Mouse (Mus musculus): ENCODE measurements around the gene Scd3.
"Not testable (repeated sequence)": the region's sequence is repeated elsewhere in the genome, so short reads cannot be mapped to it uniquely, and the experiment has no call there.

Scd3 gene

DNA sequence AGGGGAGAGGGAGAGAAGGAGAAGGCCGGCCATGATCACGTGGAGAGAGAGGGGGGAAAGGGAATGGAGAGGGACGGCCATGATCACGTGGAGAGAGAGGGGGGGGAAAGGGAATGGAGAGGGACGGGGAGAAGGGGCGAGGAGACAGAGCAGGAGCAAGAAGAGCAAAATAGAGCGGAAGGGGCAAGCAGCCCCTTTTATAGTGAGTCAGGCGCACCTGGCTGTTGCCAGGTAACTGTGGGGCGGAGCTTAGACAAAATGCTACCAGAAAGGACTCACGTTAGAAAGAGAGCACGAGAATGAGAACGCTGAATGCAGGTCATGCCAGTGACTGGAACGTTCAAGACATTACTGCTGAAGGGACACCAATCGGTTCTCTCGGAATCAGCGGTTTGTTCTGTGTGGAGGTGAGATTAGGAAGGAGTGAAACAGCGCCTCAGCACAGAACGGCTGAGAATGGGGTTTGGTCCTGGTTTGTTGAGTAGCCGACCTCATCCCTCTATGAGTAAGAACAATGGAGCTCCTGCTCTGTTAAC, 34.5 kb downstream of the Scd3 start:
- peak in 1 of 2 experiments; percentile 8 for DNase-seq (ENCODE audit: low spot score in 2 of 2)

DNA sequence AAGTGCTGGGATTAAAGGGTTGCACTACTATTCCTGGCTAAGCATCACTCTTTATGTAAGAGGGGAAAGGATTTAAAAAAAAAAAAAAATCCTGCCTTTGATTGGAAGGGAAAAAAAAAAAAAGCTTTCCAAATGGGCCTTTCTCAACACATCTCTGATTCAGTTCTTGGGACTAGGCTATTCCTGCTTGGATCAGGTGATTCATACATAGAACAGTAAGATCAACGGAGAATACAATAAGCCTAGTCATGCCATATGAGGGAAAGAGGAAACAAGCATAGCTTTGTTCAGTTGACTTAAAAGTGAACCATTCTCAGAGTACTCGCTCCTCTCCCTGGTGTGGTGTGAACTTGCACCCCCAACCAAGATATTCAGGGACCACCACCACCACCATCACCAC, 35.8 kb downstream of the Scd3 start:
- DNase-seq (ENCODE audit: low spot score in 2 of 2): no peak

DNA sequence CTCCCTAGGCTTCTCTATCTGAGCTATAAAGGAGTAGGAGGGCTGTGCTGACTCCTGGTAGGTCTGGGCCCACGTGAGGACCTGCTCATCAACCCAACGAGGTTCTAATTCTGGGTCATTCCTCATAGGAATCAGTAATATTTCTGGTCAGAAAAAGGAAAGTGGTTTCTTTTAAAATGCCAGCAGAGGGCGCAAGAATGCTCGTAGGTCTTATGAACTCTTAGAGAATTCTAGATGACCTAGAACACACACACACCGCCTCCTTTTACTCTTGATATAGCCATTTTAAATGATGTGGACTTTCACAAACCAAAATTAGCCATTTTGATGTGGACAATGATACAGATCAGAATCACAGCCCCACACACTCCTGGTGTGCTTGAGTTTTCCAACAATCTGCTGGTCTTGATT, 42.7 kb downstream of the Scd3 start:
- DNase-seq (ENCODE audit: low spot score in 2 of 2): no peak

DNA sequence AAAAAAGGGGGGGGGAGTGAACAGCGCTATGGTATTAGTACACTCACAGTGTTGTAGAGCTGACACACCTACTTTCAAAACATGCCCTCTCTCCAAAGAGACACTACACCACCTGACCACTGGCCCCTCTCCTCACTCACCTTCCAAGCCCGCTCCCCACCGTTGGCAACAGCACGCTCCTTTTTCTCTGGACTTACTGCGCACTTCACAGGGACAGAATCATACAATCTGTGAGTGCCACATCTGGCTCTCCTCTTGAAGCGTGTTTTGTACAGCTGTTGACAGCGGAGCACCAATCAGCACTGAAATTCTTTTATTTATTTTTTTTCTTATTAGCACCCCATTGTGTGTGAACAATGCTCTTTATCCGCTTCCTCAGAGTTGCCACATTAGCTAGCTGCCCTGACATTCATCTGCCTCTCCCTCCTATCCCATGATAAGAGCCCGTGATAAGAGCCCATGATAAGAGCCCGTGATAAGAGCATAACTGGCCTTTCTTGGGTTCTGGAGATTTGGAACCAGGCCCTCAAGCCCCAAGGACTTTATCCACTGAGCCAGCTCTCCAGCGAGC, 43.4 kb downstream of the Scd3 start:
- DNase-seq (ENCODE audit: low spot score in 2 of 2): no peak

DNA sequence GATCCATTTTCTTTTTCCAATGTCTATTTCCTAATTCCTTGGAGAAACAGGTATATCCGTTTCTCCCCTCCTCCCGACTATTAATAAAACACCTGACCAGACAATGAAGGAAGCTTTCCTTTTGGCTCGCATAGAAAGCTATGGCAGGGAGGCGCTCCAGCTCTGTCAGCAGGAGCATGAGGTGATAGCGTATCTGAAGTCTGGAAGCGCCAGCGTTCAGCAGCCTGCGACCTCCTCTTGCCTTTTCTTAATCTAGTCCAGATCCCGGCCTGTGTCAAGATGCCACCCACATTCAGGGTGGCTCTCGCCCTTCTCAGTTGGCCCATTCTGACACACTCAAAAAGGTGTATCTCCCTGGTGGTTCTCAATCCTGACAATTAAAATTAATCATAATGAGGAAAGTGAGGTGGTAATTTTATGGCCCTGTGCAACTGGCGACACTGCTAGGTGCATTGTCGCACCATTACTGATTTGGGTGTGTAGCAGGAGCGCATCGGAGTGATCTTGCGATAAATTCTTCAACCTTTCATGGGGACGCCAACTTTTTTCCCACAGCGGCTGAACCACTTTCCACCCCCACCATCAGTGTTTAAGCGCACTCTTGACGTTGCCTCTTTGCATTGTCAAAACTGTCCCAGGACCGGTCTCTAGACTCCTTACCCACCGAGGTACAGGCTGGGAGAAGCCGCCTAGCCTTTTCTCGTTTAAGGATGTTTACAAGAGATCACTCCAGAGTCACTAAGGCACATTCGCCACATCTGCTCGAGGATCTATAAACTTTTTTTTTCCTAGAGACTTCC, 44.4 kb downstream of the Scd3 start:
- DNase-seq (ENCODE audit: low spot score in 2 of 2): peak in 1 of 2 experiments; percentile 43

DNA sequence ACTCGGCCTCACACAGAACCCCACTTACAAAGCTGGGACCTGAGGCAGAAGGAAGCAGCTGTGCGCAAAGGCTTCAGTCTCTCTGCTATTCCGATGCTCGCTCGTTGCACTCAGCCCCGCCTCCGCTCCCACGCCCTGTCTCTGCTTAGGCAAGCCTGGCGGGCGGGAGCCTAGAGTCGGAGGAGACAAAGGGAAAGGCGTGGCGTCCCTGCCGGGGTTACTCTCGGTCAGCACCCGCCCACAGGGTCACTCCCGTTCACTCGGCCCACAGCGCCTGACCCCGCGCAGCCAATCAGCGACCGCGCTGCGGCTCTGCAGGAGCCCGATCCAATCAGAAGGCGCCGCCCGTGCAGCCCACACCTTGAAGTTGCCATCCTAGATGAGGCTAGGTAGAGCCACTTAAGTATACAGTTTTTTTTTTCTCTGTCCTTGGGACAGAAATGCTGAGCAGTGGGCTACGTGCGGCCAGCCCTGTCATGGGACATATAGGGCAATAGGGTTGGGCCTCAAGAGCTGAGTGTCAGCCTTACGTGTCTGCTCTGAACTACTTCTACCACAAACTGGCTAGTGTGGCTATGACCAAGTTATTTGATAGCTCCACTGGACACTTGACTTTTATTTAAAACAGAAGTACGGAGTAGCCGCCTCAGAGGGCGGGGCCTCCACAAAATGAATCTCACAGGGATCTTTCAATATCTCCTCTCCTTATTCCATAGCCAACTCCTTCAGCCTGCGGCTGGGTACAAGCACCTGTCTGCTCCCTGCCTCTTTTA, 45.2 kb downstream of the Scd3 start:
- peak; percentile 84 to 97 for DNase-seq (ENCODE audit: low spot score in 2 of 2)

DNA sequence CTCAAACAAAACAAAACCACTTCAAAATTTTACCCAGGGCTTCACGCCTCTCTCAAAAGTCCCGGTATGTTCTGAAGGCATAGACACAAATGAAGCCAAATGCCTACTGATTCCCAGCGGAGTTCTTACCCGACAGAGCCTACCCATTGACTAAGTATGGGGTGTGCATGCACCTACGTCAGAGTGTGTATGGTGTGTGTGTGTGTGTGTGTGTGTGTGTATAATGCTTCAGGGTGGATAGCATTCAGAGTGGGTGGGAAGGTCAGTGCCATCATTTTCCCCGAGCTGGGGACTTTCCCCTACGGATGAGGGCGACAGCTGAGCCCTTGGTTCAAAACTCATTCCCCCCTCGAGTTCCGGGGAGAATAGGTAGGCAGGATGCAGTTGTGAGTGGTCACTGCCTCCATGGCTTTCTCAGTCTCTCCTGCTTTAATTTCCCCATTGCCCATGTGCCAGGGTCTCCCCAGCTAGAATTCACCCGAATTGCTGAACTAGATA, 45.8 kb downstream of the Scd3 start:
- no peak for DNase-seq (ENCODE audit: low spot score in 2 of 2)

DNA sequence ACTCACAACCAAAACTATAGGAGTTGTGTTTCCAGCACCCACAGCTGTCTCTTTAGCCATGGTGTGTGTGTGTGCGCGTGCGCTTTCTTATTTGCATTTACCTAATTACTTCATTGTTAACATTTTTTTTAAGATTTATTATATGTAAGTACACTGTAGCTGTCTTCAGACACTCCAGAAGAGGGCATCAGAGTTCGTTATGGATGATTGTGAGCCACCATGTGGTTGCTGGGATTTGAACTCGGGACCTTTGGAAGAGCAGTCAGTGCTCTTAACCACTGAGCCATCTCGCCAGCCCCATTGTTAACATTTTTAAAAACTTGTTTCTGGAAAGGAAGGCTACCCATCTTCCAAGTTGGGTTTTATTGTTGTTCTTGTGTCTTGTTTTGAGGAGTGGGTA, 48.1 kb downstream of the Scd3 start:
- DNase-seq (ENCODE audit: low spot score in 2 of 2): not testable (repeated sequence)

DNA sequence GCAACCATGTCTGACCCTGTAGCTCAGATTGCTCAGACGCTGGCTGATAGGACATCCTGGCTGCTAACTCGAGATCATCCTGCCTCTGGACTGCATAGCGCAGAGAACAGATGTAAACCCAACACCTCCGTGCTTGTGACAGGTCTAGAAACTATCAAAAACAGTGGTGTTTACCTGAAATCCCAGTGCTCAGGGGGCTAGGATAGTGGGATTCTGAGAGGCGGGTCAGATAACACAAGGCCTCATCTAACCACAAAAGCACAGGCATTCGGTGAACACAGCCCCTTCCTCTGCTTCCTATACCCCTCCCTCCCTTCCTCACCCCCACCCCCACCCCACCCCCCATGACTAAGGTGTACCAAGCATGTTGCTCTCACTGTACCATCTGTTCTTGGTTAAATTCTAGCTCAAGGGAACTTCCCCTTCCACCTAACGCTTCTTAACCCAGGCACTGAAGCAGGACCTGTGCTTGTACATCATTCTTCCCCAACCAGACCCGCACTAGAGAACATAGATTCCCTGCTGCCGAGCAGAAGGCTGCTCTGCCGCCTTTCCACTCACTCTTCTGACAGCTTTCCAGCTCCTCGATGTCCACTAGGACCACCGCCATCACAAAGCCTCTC, 49.0 kb downstream of the Scd3 start:
- DNase-seq (ENCODE audit: low spot score in 2 of 2): no peak

DNA sequence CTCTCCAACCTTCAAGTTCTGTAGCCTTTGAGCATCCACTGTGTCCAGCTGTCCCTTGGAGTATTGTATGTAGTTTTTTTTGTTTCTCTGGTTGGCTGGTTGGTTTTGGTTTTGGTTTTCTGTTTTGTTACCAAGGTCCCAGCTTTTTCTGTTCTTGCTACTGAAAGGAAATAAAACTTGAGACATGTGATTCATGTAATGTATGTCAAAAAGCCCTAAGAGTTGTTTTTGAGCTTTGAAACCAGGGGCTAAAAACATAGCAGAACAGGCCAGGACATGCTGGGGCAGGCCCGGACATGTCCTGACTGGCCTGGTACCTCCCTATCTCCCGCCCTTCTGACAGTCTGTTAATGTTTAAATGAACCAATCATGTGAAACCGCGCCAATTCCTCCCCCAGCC, 51.0 kb downstream of the Scd3 start:
- DNase-seq (ENCODE audit: low spot score in 2 of 2): not testable (repeated sequence)

DNA sequence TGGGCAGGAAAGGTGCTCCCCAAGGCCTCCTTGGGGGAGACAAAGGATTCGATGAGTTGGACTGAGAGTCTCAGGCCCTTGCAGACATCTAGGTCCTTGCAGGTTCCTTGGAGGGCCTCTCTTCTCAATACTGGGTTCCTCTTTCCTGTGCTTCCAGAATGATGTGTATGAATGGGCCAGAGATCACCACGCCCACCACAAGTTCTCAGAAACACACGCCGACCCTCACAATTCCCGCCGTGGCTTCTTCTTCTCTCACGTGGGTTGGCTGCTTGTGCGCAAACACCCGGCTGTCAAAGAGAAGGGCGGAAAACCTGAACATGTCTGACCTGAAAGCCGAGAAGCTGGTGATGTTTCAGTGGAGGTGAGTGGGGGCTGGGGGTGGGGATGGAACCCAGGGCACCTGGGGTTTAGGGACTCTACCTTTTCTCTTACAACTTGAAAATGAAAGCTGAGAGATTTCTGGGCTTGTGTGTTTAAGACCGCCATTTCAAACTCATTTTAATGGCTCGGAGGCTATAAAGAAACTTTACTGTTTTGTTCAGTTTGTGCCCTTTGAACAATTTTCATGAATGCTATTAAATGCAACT, 54.4 kb downstream of the Scd3 start:
- no peak for DNase-seq (ENCODE audit: low spot score in 2 of 2)

DNA sequence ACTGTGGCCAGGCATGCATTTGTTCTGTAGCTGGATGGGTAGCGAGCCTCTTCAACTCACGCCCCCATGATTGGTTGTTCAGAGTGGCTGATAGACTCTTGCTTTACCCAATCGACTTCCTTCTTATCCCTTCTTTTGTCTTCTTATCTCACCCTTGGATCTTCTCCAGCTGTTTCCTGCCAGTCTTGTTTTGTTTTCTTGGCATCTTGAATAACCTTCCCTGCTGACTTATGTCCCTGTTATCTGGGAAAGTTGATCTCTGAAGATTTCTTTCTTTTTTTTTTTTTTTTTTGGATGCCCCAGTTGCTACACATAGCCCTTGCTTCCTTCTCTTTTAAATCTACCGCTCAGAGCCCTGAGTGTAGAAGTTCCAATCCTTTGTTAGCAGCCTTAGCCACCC, 56.4 kb downstream of the Scd3 start:
- no peak for DNase-seq (ENCODE audit: low spot score in 2 of 2)

DNA sequence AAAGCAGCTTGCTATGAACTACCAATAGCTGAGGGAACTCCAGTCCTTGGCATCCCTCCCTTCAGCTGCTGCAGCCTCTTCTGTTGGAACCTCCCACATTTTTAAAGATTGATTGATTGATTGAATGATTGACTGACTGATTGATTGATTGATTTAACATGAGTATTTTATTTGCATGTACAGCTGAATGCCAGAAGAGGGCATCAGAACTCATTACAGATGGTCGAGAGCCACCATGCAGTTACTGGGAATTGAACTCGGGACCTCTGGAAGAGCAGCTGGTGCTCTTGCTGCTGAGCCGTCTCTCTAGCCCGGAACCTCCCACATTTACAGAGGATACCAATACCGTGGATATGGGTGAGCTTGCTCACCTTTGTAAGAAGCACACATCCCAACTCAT, 57.4 kb downstream of the Scd3 start:
- DNase-seq (ENCODE audit: low spot score in 2 of 2): no peak

DNA sequence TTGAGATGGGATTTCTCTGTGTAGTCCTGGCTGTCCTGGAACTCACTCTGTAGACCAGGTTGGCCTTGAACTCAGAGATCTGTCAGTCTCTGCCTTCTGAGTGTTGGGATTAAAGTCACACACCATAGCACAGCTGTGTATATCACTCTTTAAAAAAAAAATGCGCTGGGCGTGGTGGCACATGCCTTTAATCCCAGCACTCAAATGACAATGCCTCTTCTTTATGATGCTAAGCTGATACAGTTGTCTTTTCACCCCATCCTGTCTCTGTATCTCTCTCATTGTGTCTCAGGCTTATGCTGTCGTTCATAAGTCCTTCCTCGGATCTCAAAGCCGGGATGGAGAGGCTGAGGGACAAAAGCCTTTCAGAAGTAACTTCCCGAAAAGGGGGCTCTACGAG, 58.7 kb downstream of the Scd3 start:
- DNase-seq (ENCODE audit: low spot score in 2 of 2): no peak

DNA sequence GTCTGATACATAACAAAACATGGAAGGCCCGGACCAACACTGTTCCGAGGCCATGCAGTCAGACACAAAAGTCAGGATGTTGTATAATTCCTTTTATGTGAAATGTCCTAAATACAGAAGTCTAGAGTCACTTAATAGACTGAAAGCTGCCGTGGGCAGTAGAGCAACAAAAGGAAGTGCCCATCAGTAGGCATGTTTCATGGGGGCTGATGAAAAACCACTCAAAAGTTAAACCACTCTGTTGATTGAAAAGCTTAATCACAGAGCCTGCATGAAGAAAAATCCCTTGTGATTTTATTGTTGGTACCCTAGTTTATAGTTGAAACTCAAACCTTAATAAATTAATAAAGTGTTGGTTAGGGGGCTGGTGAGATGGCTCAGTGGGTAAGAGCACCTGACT, 60.5 kb downstream of the Scd3 start:
- no peak for DNase-seq (ENCODE audit: low spot score in 2 of 2)

DNA sequence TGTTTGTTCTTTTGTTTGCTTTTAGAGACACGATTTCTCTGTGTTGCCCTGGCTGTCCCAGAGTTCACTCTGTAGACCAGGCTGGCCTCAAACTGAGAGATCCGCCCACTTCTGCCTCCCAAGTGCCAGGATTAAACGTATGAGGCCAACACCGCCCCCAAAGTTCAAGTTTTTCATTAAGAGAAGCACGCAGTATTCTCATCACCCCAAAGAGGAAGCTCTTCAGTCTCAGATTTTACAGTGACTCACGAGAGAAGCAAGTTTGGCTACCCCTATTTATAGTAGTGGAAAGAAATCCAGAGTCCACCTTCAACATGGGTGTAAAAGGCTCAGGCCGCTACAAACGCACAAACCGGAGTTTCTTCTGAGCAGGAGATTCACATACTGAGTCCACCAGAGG, 61.2 kb downstream of the Scd3 start:
- no peak for DNase-seq (ENCODE audit: low spot score in 2 of 2)

DNA sequence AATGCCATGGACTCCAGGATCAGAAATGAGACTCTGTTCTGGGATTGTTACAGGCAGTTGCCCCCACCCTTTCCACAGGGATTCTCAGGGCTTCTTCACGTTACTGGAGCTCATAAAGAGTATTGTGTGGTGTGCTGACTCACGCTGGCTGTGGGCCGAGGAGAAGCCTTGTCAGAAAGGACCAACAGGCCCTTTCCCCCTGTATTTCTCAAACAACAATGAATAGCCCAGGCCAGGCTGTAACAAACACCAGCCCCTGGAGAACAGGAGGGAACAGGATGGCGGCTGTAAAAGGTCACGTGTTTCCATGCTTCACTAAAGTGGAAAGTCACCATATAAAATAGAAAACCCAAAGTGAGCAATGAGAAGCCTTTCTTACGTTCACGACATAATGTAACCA, 62.2 kb downstream of the Scd3 start:
- DNase-seq (ENCODE audit: low spot score in 2 of 2): no peak

DNA sequence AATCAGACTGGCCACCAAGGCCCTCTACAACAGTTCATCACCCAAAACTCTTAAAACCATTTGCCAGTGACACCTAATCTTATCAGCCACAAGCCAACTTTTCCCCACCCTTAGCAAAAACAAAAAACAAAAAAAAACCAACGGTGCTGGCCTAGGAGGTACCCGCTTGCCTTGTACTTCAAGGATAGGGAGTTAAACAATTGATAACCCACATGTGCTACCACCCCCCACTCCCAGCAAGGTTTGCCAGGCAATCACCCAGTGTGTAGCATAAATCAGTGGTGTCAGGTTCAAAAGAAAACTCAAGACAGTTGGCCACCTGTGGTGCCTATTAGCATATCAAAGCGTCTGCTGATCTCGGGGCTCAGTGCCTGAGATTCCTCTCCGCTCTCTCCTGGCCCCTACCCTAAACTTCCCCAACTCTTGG, 62.9 kb downstream of the Scd3 start:
- DNase-seq (ENCODE audit: low spot score in 2 of 2): no peak

DNA sequence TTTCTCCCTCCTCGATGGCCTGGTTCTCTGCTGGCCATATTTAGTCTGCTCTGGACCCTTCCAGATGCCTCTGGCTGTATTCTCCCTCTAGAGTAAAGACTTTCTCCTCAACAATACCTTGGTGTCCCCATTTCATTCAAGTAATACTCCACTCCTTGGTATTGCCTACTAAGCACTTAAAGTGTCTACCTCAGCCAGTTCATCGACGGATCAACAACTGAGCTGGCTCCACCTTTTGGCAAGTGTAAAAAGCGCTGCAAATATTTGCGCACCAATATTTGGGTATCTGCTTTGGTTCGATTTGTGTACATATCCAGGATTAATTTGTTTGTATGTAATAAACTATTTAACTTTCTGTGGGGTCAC, 63.4 kb downstream of the Scd3 start:
- DNase-seq (ENCODE audit: low spot score in 2 of 2): no peak

DNA sequence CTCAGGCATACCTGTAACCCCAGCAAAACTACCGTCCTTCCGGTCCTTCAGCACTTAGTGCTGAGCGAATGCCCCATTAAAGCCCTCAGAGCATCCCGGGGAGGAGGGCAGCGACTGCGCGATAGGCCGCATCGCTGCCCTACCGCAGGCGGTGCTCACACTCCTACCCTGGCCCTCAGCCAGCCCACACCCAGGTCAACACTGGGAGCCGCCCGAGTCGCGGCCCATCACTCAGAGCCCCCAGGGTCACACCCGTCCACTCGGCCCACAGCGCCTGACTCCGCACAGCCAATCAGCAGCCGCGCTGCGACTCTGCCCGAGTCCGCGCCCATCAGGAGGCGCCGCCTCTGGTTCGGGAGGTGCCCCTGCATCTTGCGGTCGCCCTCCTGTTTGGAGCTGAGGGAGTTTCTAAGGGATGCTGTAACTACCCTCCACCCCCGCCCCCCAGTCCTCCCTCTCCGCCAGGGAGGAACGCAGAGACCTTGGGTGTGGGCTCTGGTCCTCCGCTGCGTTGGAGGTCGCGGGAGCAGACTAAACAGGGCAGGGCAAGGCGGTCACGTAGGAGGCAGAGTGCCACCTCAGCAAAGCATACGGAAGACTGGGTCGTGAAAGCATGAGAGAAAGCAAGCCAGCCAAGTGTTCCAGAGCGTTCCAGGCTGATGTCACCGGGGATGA, 63.9 kb downstream of the Scd3 start:
- peak; percentile 84 to 88 for DNase-seq (ENCODE audit: low spot score in 2 of 2)

DNA sequence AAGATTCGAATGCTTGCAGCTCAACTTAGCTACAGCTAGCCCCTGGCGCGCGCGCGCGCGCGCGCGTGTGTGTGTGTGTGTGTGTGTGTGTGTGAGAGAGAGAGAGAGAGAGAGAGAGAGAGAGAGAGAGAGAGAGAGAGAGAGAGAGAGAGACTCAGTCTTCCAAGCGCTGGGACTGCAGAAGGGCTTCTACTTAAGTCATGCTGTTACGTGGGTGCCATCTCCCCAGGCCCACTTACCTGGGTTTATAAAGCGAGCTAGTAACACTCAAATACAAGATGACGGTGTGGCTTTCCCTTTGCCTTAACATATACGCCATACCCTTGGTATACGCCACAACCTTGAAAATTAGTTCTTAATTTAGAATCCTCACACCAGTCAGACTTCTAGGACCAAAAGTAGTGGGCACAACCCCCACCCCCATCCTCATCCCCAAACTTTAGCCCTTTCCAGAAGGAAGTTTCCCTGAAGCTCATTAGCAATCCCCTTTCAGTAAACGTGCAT, 64.5 kb downstream of the Scd3 start:
- no peak for DNase-seq (ENCODE audit: low spot score in 2 of 2)

All from urinary bladder, adult 18-20 months (tissue).